Mouse (Mus musculus) hematopoietic stem cell, adult 5-6 weeks (primary cell): ENCODE measurements around the gene Nisch. TPM values are rescaled to one million over a fixed set of nuclear protein-coding genes. Genes with fewer than 3 reads are reported as not detected.
A peak's percentile ranks its signal among the peaks of the same experiment; 100 is the strongest.

ENCODE experiments used
- ATAC-seq, 2 experiments: fragments of 125-278 bp in 1 of 2; replicated peaks in 1 of 2; 2 replicates each; pipeline ENCODE4 v1.8.0; 2016 to 2017; ENCODE audit warnings: inconsistent platforms in 2 of 2, mild to moderate bottlenecking in 2 of 2, moderate number of reproducible peaks in 2 of 2, low read depth in 1 of 2, moderate TSS enrichment in 1 of 2; ENCODE audit not compliant: low FRiP score in 2 of 2, poor library complexity in 2 of 2, severe bottlenecking in 2 of 2, insufficient read depth in 1 of 2, low TSS enrichment in 1 of 2
- total RNA-seq: library from RNA; stranded (forward); fragments of 172-1452, 232-1000 nt; gene quantifications from 2 replicates; pipeline ENCODE4 v1.2.3, GENCODE M21; 2017

Gene Nisch
- total RNA-seq, 1 experiment from 2014 or later, result 101 TPM

GRCm38 (mm10) chr14:31139666-31140065 is 77.1 kb downstream of the Nisch start:
- no peak for ATAC-seq

GRCm38 (mm10) chr14:31138897-31139429 is 77.8 kb downstream of the Nisch start:
- no peak for ATAC-seq

GRCm38 (mm10) chr14:31138219-31138896 is 78.4 kb downstream of the Nisch start:
- no peak for ATAC-seq

GRCm38 (mm10) chr14:31137791-31138190 is 79.0 kb downstream of the Nisch start:
- no peak for ATAC-seq

GRCm38 (mm10) chr14:31137281-31137595 is 79.5 kb downstream of the Nisch start:
- ATAC-seq, result no peak

GRCm38 (mm10) chr14:31136411-31137280 is 80.1 kb downstream of the Nisch start:
- no peak for ATAC-seq

- ATAC-seq, result no peak
Observed at GRCm38 (mm10) chr14:31135495-31136410, 81.0 kb downstream of the Nisch start.

- no peak for ATAC-seq
Observed at GRCm38 (mm10) chr14:31134015-31135000, 82.4 kb downstream of the Nisch start.

GRCm38 (mm10) chr14:31133023-31133665 is 83.6 kb downstream of the Nisch start:
- no peak for ATAC-seq

GRCm38 (mm10) chr14:31132491-31132975 is 84.2 kb downstream of the Nisch start:
- no peak for ATAC-seq

- no peak for ATAC-seq
Observed at GRCm38 (mm10) chr14:31132031-31132430, 84.7 kb downstream of the Nisch start.

GRCm38 (mm10) chr14:31131272-31131821 is 85.4 kb downstream of the Nisch start:
- no peak for ATAC-seq

GRCm38 (mm10) chr14:31130236-31131220 is 86.2 kb downstream of the Nisch start, which contains the start of gene Nt5dc2:
Gene Nt5dc2, plus strand, starts transcription at chr14:31131053.
- ATAC-seq, result peak; percentile 40 to 51

GRCm38 (mm10) chr14:31129326-31130235 is 87.2 kb downstream of the Nisch start:
- no peak for ATAC-seq
